Mouse (Mus musculus): Measurements from ENCODE around the gene Gramd4.

GRCm38 (mm10) chr15:86180427-86180826 is 122.9 kb downstream of the Gramd4 start:
- TF ChIP-seq CTCF (conservative IDR thresholded peaks at IDR 0.05; ENCODE audit: insufficient read depth, insufficient read length, low read depth, low read length) (no peak), POLR2A (IDR thresholded peaks at IDR 0.05; ENCODE audit: low read depth, low read length) (no peak)
